Mouse (Mus musculus): ENCODE measurements around the gene St3gal3.

Gene St3gal3

GRCm38 (mm10) chr4:118134485-118135365, at the start of gene St3gal3:
Gene St3gal3, minus strand, starts transcription at chr4:118134914.
- peak; percentile 99 for DNase-seq

DNA sequence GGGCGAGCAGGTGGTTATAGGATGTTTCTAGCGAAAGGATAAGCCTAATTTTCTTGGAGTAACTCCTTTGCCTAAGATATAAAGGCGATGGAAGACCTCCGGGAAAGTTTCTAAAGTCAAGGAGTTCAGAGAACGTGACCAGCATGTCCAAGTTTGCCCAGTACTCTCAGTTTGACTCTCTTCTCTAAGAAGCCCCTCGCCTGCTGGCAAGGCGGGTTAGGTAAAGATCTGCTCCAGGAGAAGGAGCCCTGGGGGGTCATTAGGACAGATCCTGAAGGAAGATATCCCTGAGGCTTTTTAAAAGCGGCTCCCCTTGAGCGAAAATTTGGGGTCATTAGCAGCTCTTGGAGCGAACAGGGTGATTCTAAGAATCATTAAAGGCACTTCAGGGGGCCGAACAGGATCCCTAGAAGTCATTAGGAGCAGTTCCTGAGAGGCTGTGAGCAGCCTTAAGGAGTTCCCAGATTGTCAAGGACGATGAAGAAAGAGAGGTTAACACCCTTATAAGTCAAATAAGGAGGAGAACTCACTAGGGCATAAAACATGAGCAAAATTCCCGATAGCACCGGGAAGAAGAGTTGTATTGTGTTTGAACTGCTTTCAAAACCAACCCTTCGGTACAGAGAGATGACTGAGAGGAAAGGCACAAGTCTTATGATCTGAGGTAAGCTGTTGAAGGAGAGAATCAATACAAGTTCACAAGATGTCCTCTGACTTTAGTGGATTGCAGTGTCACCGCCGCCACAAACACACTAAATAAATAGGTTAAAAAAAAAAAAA, 45.8 kb upstream of the St3gal3 start:
- DNase-seq: no peak

DNA sequence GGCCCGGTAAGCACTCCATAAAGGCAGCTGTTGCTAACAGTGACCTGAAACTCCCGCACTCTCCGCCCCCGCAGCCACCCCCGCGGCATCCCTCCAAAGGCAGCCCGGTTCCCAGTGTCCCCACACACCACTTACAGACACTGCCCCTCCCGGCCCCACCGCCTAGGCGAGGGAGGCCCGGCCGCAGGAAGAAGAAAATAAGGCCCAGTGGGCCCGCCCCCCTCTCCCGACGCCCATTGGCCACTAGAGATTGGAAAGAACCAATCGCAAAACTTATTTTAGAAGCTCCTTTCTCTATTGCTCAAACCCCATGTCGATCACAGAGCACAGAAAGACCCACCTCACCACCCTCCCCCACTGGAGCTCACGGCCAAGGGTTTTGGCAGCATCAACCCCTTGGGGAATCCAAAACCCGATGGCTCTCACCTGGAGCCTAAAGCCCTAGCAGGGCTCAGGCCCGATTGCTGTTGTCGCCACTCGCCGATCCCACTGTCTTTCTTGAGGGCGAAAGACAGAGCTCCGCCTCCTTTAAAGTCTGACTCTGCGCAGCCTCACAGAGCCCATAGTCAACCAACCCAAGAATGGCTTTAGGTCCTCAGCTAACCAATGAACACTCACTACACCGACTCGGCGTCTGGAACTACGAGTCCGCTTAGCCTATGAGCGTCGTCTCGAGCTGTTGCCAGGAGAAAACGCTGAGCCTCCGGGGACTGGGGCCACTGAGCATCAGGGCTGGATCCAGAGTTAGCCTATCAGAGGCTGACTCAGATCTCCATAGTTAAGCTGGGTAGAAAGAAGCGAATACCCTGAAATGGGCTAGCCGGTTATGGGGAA, 45.0 kb upstream of the St3gal3 start, which contains the start of gene Kdm4a:
TSS of gene Kdm4a (minus strand) at position 577 of the 834 bp plus-strand sequence.
- peak; percentile 95 for DNase-seq

GRCm38 (mm10) chr4:118178952-118179466, 44.3 kb upstream of the St3gal3 start:
- DNase-seq: peak; percentile 22

GRCm38 (mm10) chr4:118172461-118172860, 37.7 kb upstream of the St3gal3 start:
- DNase-seq: no peak

- DNase-seq: peak; percentile 34
These were observed 36.3 kb upstream of the St3gal3 start for GRCm38 (mm10) chr4:118171006-118171405.

DNA sequence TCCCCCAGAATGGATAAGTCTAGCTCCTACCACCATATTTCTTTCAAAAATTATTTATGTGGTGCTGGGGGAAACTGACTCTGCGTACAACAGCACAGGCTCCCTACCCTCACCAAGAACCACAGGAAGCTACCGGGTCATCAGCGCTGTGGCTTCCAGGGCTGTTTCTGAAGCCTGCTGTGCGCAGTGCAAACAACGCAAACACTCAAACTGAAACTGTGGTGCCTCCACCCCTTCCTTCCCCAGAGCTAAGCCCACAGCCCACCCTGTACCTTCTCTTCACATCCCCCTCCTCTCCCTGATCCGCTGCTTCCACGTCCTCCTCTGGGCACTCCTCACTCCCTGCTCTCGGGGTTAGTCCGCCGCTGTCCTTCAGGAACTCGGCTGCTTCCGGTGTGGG, 27.4 kb upstream of the St3gal3 start:
- DNase-seq: no peak

DNA sequence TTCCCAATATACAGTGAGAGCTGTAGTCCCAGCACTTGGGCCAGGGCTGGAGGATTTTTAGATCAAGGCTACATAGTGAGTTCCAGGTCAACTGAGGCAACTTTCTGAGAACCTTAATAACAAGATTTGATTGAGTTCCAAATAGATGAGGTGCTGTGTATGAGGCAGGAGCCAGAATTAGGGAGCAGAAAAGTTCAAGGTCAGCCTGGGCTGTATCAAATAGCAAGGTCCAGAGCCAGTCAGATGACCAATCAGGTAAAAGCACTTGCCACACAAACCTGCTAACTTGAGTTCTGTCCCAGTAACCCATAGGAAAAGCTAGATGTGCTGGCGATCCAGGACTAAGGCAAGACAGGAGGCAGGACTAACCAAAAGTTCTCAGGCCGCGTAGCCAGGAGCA, 23.0 kb upstream of the St3gal3 start:
- no peak for DNase-seq

DNA sequence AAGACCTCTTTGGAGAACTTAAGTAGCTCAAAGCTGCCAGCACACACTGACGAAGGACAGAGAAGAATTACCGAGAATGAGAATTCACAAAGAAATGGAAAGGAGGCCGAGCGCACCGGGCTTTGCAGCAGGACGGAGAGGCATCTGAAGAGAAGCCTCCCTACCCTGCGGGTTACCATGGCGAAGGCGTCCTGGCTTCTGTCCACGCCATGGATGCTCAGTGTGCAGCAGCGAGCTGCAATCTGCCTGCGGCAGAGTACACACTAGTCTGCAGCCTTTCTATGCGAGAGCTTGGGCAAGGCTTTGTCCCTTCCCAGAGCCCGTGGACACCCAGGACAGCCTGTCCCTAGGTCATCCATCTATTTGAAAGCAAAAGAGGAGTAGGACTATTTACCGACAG, 21.8 kb upstream of the St3gal3 start:
- no peak for DNase-seq

GRCm38 (mm10) chr4:118154889-118155288, 20.2 kb upstream of the St3gal3 start:
- no peak for DNase-seq

DNA sequence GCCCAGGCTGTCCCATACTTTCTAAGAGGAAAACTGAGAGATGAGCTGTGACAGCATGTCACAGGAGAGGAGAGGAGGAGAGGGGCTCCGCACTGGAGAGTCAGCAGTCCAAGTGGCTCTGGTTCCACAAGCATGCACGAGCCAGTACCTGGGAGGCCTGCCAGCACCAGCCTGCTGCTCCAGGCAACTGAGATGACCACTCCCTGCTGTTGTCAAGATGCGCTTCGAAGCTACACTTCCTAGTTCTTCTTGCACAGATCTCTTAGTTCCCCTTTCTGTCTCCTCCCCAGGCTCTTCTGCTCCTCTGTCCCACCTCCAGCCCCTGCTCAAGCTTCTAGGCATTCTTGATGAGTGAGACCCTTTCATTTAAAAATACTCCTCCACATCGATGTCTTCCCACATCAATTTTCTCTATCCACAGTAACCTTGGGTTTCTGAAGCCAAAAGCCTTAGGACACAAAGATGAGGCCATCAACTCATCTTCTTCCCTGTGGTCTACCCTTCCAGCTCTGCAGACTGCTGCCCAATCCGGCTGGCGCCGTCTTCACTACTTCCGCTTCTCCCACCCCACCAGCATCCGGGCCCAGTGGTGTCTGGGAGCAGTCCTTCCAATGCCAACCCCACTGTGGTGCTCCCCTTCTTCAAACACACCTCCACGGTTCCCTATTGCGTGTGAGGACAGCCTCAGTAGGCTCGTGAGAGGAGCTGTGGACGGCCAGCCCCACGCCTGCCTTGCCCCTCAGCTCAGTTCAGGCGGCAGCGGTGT, 17.5 kb upstream of the St3gal3 start:
- no peak for DNase-seq

- no peak for DNase-seq
These were observed 16.1 kb upstream of the St3gal3 start for GRCm38 (mm10) chr4:118150804-118151203.

- no peak for DNase-seq
These were observed 15.4 kb upstream of the St3gal3 start for GRCm38 (mm10) chr4:118149956-118150680.

DNA sequence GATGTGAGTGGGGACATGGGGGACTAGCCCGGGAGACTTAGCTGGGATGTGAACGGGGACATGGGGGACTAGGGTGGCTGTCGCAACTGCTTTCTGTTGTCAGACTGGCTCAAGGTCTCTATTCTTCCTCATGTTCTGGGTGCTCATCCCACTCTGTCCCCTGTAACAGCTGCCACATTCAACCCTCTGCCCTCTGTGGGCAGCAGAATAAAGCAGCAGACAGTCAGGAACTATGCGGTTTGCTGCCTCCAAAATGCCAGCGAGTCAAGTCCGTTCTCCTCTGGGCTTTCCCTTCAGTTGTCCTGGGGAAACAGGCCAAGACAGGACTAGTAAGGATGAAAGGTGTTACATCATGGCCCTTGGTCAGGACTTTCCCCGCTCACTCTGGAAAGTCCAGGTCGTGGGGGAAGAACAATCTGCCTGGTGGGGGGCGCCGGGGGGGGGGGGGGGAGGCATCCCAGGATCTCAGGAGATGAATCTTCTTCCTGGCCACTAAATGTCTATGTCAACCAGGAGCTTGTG, 14.4 kb upstream of the St3gal3 start:
- no peak for DNase-seq

DNA sequence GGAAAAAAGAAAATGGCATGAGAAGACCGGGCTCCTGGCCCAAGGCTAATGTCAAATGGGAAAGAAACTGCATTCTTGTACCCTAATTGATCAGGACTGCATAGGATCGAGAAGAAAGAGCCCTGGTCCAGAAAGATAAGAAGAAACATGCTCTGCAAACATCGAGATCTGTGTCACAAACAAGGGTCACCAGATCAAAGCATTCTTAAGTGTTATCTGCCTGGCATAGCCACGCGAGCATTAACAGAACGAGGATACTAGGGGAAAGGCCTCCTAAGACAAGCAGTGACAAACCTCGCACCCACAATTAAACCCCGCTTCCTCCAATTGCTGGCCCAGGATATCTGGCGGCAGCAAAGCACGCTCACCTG, 13.6 kb upstream of the St3gal3 start:
- no peak for DNase-seq

- DNase-seq: no peak
These were observed 13.0 kb upstream of the St3gal3 start for GRCm38 (mm10) chr4:118147547-118148316.

DNA sequence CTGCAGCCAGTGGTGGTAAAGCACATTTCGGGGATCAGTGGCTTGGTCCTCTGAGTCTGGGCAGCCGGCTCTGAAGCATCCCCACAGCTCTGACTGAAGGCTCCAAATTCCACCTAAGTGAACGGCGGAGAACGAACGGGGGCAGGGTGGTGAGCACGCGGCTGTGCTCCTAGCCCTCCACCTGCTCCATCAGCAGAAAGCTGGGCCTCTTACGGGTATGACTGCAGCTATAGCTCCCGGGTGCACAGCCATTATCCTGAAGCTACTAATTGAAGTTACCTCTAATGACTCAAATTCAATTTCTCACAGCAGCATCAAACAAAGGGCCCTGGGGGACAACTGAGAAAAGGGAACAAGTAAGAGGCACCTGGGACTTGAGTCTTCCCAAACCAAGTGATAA, 12.4 kb upstream of the St3gal3 start:
- DNase-seq: peak; percentile 29

- no peak for DNase-seq
These were observed 9.6 kb upstream of the St3gal3 start for GRCm38 (mm10) chr4:118144324-118144723.

DNA sequence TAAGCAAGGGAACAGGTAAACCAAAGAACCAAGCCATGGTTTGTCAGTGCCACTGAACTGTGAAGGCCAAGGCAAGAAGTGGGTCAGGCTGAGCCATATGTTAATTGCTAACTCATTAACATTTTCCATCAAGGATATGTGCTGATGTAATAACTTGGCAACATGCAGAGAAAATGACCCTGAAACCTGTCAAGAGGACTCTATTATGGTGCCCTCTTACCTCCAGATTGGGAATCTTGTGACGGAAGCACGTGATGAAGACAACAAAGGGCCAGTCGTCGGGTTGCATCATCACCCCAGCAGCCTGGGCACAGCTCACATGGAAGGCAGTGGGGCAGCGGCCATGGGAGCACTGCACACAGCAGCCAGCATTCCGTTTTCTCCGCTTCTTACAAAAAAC, 9.0 kb upstream of the St3gal3 start:
- DNase-seq: peak; percentile 67

DNA sequence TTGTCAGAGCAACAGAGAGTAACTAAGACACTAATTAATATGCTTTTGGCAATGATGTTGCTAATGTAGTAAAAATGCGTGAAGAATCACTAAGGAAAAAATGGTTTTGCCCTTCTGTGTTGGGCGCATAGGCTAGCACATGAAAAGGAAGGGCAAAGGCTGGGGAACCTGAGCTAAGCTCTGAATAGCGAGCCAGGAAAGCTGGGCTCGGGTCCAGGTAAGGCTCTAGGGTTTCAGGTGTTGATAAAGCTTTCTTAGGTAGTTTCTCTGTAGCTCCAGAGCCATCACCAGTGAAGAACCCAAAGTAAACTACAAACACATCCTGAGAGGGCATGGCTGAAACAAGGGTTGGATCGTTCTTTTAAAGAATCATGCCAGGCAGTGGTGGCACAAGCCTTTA, 6.8 kb upstream of the St3gal3 start:
- no peak for DNase-seq
